In genomic region chr2:180996436-180996835, GRCm38 (mm10) we compare ENCODE assay signal across 8 mouse cellular contexts. TPM values are rescaled to one million over a fixed set of nuclear protein-coding genes. Genes with fewer than 3 reads are reported as not detected.
DNase-seq lines count a peak whose midpoint lies in the region; ATAC-seq and TF ChIP-seq lines count a peak whose summit lies in the region.

No protein-coding gene starts in this region.

- no peaks in the 10 kb centered on the region for H3K36me3 ChIP-seq in forebrain, embryonic 11.5 days (ENCODE audit: control insufficient read depth, insufficient read depth, low read length)
- no peaks in the 10 kb centered on the region for H3K36me3 ChIP-seq in hindbrain, postnatal 0 days (ENCODE audit: insufficient read depth, low read length)
- no peaks in the 10 kb centered on the region for H3K36me3 ChIP-seq in midbrain, embryonic 12.5 days

- no peak overlapping the region for H3K9ac ChIP-seq in forebrain, embryonic 11.5 days (ENCODE audit: low read length)
- no peak overlapping the region for H3K9ac ChIP-seq in hindbrain, postnatal 0 days (replicated peaks; ENCODE audit: low read length)
- H3K9ac ChIP-seq in midbrain, embryonic 12.5 days (replicated peaks): no peak overlapping the region

- WGBS in forebrain, embryonic 11.5 days: 14% methylated on average over 5 of the region's 5 CpGs
- 8% methylated on average over 5 of the region's 5 CpGs for WGBS in hindbrain, postnatal 0 days
- WGBS in midbrain, embryonic 12.5 days: 13% methylated on average over 5 of the region's 5 CpGs

- H3K4me1 ChIP-seq in forebrain, embryonic 11.5 days (replicated peaks; ENCODE audit: control insufficient read depth, insufficient read depth, low read length): no peaks in the 10 kb centered on the region
- H3K4me1 ChIP-seq in hindbrain, postnatal 0 days (ENCODE audit: insufficient read depth, low read length): no peaks in the 10 kb centered on the region
- H3K4me1 ChIP-seq in midbrain, embryonic 12.5 days: no peaks in the 10 kb centered on the region

- H3K9me3 ChIP-seq in forebrain, embryonic 11.5 days (ENCODE audit: control insufficient read depth, low read length): no peaks in the 10 kb centered on the region
- H3K9me3 ChIP-seq in hindbrain, postnatal 0 days (ENCODE audit: low read length): no peaks in the 10 kb centered on the region
- H3K9me3 ChIP-seq in midbrain, embryonic 12.5 days: no peaks in the 10 kb centered on the region

- TF ChIP-seq CTCF in hindbrain, postnatal 0 days (IDR thresholded peaks at IDR 0.05; ENCODE audit: low read depth): peak; percentile 97

- no peaks in the 10 kb centered on the region for H3K27me3 ChIP-seq in forebrain, embryonic 11.5 days (ENCODE audit: control insufficient read depth, insufficient read depth, low read length)
- no peaks in the 10 kb centered on the region for H3K27me3 ChIP-seq in hindbrain, postnatal 0 days (ENCODE audit: insufficient read depth, low read length)
- H3K27me3 ChIP-seq in midbrain, embryonic 12.5 days: no peaks in the 10 kb centered on the region

- H3K27ac ChIP-seq in forebrain, embryonic 11.5 days (ENCODE audit: low read depth, low read length): no peak overlapping the region
- no peak overlapping the region for H3K27ac ChIP-seq in hindbrain, postnatal 0 days
- H3K27ac ChIP-seq in midbrain, embryonic 12.5 days (replicated peaks): no peak overlapping the region

- H3K4me2 ChIP-seq in forebrain, embryonic 11.5 days (ENCODE audit: low read depth, low read length, severe bottlenecking): no peak overlapping the region
- no peak overlapping the region for H3K4me2 ChIP-seq in hindbrain, postnatal 0 days (ENCODE audit: low read depth, low read length)
- H3K4me2 ChIP-seq in midbrain, embryonic 12.5 days (replicated peaks): no peak overlapping the region

- H3K4me3 ChIP-seq in forebrain, embryonic 11.5 days (ENCODE audit: low read depth, low read length): no peak overlapping the region
- H3K4me3 ChIP-seq in hindbrain, postnatal 0 days (ENCODE audit: low read length): no peak overlapping the region
- no peak overlapping the region for H3K4me3 ChIP-seq in midbrain, embryonic 12.5 days

- peak; percentile 12 for DNase-seq in heart, adult 8-10 months (ENCODE audit: low spot score)
- DNase-seq in heart, adult 11 months: no peak
- peak; percentile 18 for DNase-seq in c-Kit-positive CD71-negative TER-119-negative erythroid progenitor cells, embryonic 14.5 days (ENCODE audit: low read depth)
- DNase-seq in forebrain, embryonic 11.5 days (ENCODE audit: low spot score): peak; percentile 68
- DNase-seq in hindbrain, postnatal 0 days (ENCODE audit: low spot score): peak; percentile 76
- peak; percentile 37 to 62 for DNase-seq in layer of hippocampus, postnatal 36 days
- DNase-seq in telencephalon, adult 2 months (ENCODE audit: low read depth, low spot score): peak; percentile 16

- ATAC-seq in forebrain, embryonic 11.5 days (replicated peaks; ENCODE audit: low FRiP score): peak; percentile 49; the same call in 1 of the 2 replicates
- ATAC-seq in hindbrain, postnatal 0 days: peak; percentile 66
- peak; percentile 59; the same call in 1 of the 2 replicates for ATAC-seq in midbrain, embryonic 12.5 days (ENCODE audit: low FRiP score, low read depth)

RNA-seq across cellular contexts. Expression of gene Col20a1, which starts 10.1 kb away (rescaled TPM):
- under 1 TPM; 0.19 to 0.75 (median 0.28) TPM for total RNA-seq in heart, adult 8-10 months (2022)
- polyA plus RNA-seq in forebrain, embryonic 11.5 days (2014; fragmentation: Nextera tagmentation; extraction: Ambion mirVana): 0.16 and 0.23 TPM in 2 replicates
- total RNA-seq in hindbrain, postnatal 0 days (2014; rRNA removed): 0.47 and 0.68 TPM in 2 replicates
- polyA plus RNA-seq in hindbrain, postnatal 0 days (2015; fragmentation: Nextera tagmentation; extraction: Ambion mirVana): 0.09 and 0.28 TPM in 2 replicates
- total RNA-seq in layer of hippocampus, postnatal 36 days (2021): 1 to 10 TPM; 2.5 to 3.2 TPM
- polyA plus RNA-seq in midbrain, embryonic 12.5 days (2016; fragmentation: Nextera tagmentation; extraction: Ambion mirVana): 0.18 and 0.22 TPM in 2 replicates

RNA-seq across cellular contexts. Expression of gene Arfgap1, which starts 29.4 kb away (rescaled TPM):
- total RNA-seq in heart, adult 8-10 months (2022): 10 to 100 TPM; 28.1 to 35.6 (median 33.2) TPM
- polyA plus RNA-seq in forebrain, embryonic 11.5 days (2014; fragmentation: Nextera tagmentation; extraction: Ambion mirVana): 71.5 and 77.4 TPM in 2 replicates
- 94.8 and 112 TPM in 2 replicates for total RNA-seq in hindbrain, postnatal 0 days (2014; rRNA removed)
- polyA plus RNA-seq in hindbrain, postnatal 0 days (2015; fragmentation: Nextera tagmentation; extraction: Ambion mirVana): 107 and 110 TPM in 2 replicates
- 100 to 1,000 TPM; 121 to 130 TPM for total RNA-seq in layer of hippocampus, postnatal 36 days (2021)
- polyA plus RNA-seq in midbrain, embryonic 12.5 days (2016; fragmentation: Nextera tagmentation; extraction: Ambion mirVana): 86.3 and 97.4 TPM in 2 replicates

RNA-seq across cellular contexts. Expression of gene Nkain4, which starts 41.9 kb away (rescaled TPM):
- 10 to 100 TPM in 1 of 4 experiments, 1 to 10 TPM in 3; 6.6 to 12.0 (median 6.7) TPM for total RNA-seq in heart, adult 8-10 months (2022)
- 33.5 and 36.1 TPM in 2 replicates for polyA plus RNA-seq in forebrain, embryonic 11.5 days (2014; fragmentation: Nextera tagmentation; extraction: Ambion mirVana)
- 56.6 and 76.0 TPM in 2 replicates for total RNA-seq in hindbrain, postnatal 0 days (2014; rRNA removed)
- 118 and 133 TPM in 2 replicates for polyA plus RNA-seq in hindbrain, postnatal 0 days (2015; fragmentation: Nextera tagmentation; extraction: Ambion mirVana)
- 10 to 100 TPM; 54.5 to 57.2 TPM for total RNA-seq in layer of hippocampus, postnatal 36 days (2021)
- 72.9 and 83.1 TPM in 2 replicates for polyA plus RNA-seq in midbrain, embryonic 12.5 days (2016; fragmentation: Nextera tagmentation; extraction: Ambion mirVana)

RNA-seq across cellular contexts. Expression of gene Chrna4, which starts 46.9 kb away (rescaled TPM):
- not detected for total RNA-seq in heart, adult 8-10 months (2022)
- 18.7 and 19.3 TPM in 2 replicates for polyA plus RNA-seq in forebrain, embryonic 11.5 days (2014; fragmentation: Nextera tagmentation; extraction: Ambion mirVana)
- total RNA-seq in hindbrain, postnatal 0 days (2014; rRNA removed): 50.5 and 52.7 TPM in 2 replicates
- 35.2 and 41.4 TPM in 2 replicates for polyA plus RNA-seq in hindbrain, postnatal 0 days (2015; fragmentation: Nextera tagmentation; extraction: Ambion mirVana)
- 10 to 100 TPM; 14.1 to 14.4 TPM for total RNA-seq in layer of hippocampus, postnatal 36 days (2021)
- 43.2 and 44.3 TPM in 2 replicates for polyA plus RNA-seq in midbrain, embryonic 12.5 days (2016; fragmentation: Nextera tagmentation; extraction: Ambion mirVana)
